Mouse (Mus musculus) MEL (cell line): Measurements from ENCODE around the gene Canx.
A peak's percentile ranks its signal among the peaks of the same experiment; 100 is the strongest.

Experiments
- CTCF ChIP-seq, 3 experiments: IDR thresholded peaks in 2 of 3; conservative IDR thresholded peaks in 1 of 3; 2 replicates each; pipeline ENCODE4 v1.5.1; 2011 to 2012; ENCODE audit warnings: low read length in 3 of 3, low read depth in 2 of 3, mild to moderate bottlenecking in 2 of 3, improper control_type of control experiment in 1 of 3, inconsistent platforms in 1 of 3, mixed read lengths in 1 of 3, moderate library complexity in 1 of 3; ENCODE audit not compliant: control insufficient read depth in 1 of 3, insufficient read depth in 1 of 3, poor library complexity in 1 of 3, severe bottlenecking in 1 of 3
- E2F4 ChIP-seq: IDR thresholded peaks from 2 replicates; pipeline ENCODE4 v1.6.1; 2011; ENCODE audit warnings: low read depth, low read length, improper control_type of control experiment, borderline replicate concordance
- EP300 ChIP-seq, 2 experiments: IDR thresholded peaks; 2 replicates each; pipeline ENCODE4 v1.6.1; 2011; ENCODE audit warnings: improper control_type of control experiment in 2 of 2, low read length in 2 of 2, low read depth in 1 of 2, mild to moderate bottlenecking in 1 of 2
- ETS1 ChIP-seq: IDR thresholded peaks from 2 replicates; pipeline ENCODE4 v1.6.1; 2012; ENCODE audit warnings: low read depth, mild to moderate bottlenecking, inconsistent platforms, low read length, improper control_type of control experiment, moderate library complexity
- GATA1 ChIP-seq: IDR thresholded peaks from 2 replicates; pipeline ENCODE4 v1.6.1; 2011; ENCODE audit warnings: low read depth, low read length, improper control_type of control experiment
- KAT2A ChIP-seq: conservative IDR thresholded peaks from 2 replicates; pipeline ENCODE4 v1.6.1; 2012; ENCODE audit warnings: low read depth, low read length, improper control_type of control experiment, inconsistent platforms
- POLR2A ChIP-seq, 2 experiments: IDR thresholded peaks; 2 replicates each; pipeline ENCODE4 v1.6.1; 2011 to 2012; ENCODE audit warnings: low read length in 2 of 2, mild to moderate bottlenecking in 2 of 2, control low read depth in 1 of 2, improper control_type of control experiment in 1 of 2, low read depth in 1 of 2, moderate library complexity in 1 of 2; ENCODE audit not compliant: control insufficient read depth in 1 of 2, insufficient read depth in 1 of 2, poor library complexity in 1 of 2
- USF2 ChIP-seq, 2 experiments: IDR thresholded peaks; 2 replicates each; pipeline ENCODE4 v1.6.1; 2011 to 2012; ENCODE audit warnings: improper control_type of control experiment in 2 of 2, low read length in 2 of 2, borderline replicate concordance in 1 of 2, inconsistent platforms in 1 of 2, low read depth in 1 of 2, mild to moderate bottlenecking in 1 of 2; ENCODE audit not compliant: insufficient read depth in 1 of 2

- TF ChIP-seq GATA1: no peak
- no peak for TF ChIP-seq USF2 (IDR thresholded peaks at IDR 0.05; ENCODE audit: borderline replicate concordance in 1 of 2, insufficient read depth in 1 of 2, low read depth in 1 of 2, low read length in 2 of 2)
- no peak for TF ChIP-seq CTCF (IDR thresholded peaks at IDR 0.05 in 2 of 3, conservative IDR thresholded peaks at IDR 0.05 in 1 of 3; ENCODE audit: control insufficient read depth in 1 of 3, insufficient read depth in 1 of 3, low read depth in 2 of 3, low read length in 3 of 3, poor library complexity in 1 of 3, severe bottlenecking in 1 of 3)
- peak in 1 of 2 experiments; percentile 44; a peak in 2 of 4 replicates for TF ChIP-seq EP300 (IDR thresholded peaks at IDR 0.05; ENCODE audit: low read depth in 1 of 2, low read length in 2 of 2)
- TF ChIP-seq E2F4: no peak
- TF ChIP-seq POLR2A (IDR thresholded peaks at IDR 0.05; ENCODE audit: control insufficient read depth in 1 of 2, insufficient read depth in 1 of 2, low read depth in 1 of 2, low read length in 2 of 2, poor library complexity in 1 of 2): no peak
- no peak for TF ChIP-seq ETS1
- TF ChIP-seq KAT2A: no peak
Observed at GRCm38 (mm10) chr11:50280053-50280452, 45.4 kb downstream of the Canx start.
